Mouse (Mus musculus) left cerebral cortex, adult 2 months (tissue): Measurements from ENCODE around the gene Ndufb5. TPM values are rescaled to one million over a fixed set of nuclear protein-coding genes. Genes with fewer than 3 reads are reported as not detected.
"Not testable (repeated sequence)": the region's sequence is repeated elsewhere in the genome, so short reads cannot be mapped to it uniquely, and the experiment has no call there.

ENCODE experiments used
- DNase-seq, 2 experiments: peaks; one replicate each; pipeline ENCODE4 v3.0.0; 2021 to 2022; ENCODE audit warnings: low spot score in 2 of 2, mixed read lengths in 1 of 2; ENCODE audit errors: extremely low spot score in 1 of 2
- H3K27ac ChIP-seq: fragments of 200-600 bp; 2 replicates; pipeline ENCODE4 v1.8.1; 2022
- H3K4me3 ChIP-seq: fragments of 200-600 bp; 2 replicates; pipeline ENCODE4 v1.8.1; 2022
- CTCF ChIP-seq: fragments of 200-600 bp; IDR thresholded peaks from 2 replicates; pipeline ENCODE4 v1.8.1; 2022; ENCODE audit warnings: antibody characterized with exemption, mild to moderate bottlenecking, moderate library complexity
- intact Hi-C: fragments of 180-260 bp; cut with DNase I; formaldehyde crosslinking; loops from one replicate; pipeline ENCODE4 v1.15.1; 2025
- total RNA-seq, 2 experiments: library from RNA; stranded (reverse); gene quantifications; 2 replicates each; pipeline ENCODE4 v1.2.3; 2021

Gene Ndufb5
- total RNA-seq, 2 experiments from 2014 or later, result 198 to 210 TPM

DNA sequence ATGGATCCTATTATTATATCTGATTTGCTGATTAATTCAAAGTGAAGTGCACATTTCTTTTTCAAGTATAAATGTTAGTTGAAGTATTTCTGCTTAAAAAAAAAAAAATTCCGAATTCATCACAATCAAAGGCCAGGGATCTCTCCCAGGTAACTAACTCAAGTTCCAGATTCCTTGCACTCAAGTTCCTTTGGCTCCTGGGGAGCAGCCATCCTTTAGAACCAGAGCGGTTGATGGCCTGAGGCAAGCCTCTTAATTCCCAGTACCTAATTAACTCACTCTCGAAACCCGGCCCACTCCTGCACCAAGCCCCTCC, 28.8 kb upstream of the Ndufb5 start:
- TF ChIP-seq CTCF, result no peak
- no peak overlapping the region for H3K27ac ChIP-seq
- no peak for DNase-seq

DNA sequence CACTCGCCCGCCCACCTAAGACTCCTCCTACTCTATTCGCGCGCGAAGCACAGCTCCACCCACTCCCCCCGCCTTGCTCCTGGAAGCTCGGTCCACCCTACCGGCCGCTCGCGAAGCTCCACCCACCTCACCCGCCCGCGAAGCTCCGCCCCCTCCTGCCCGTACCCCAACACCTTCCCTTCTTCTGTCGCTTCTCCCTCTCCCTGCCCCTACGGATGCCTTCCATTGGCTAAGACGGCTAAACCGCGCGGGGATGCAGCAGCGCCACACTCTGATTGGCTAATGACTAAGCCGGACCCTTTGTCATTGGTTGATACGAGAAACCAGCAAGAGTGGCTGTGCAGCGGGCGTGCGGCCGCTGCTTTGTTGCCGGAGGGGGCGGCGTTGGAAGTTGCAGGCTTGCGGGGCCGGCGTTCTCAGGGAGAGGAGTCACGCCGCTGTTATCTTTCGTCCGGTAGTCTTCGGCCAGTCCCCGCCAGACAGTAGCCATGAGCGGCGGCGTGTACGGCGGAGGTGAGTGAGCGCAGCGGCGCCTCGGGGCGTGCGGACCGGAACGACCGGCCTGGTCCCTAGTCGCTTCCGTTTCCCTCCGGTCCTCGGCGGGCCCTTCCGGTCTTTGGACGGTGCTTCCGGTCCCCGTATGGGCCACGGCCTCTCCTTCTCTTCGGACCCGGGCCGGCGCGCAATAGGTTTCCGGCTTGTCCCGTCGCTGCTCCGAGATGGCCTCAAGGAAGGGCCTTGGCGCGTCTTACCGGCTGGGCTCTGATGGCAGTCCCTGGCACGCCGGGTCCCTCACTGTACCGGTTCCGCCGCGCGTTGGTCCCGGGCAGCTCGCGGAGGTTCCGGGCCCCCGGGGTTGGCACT, 28.2 kb upstream of the Ndufb5 start:
- DNase-seq, result peak; percentile 94 to 97
- H3K4me3 ChIP-seq, result peak overlapping the region; percentile 77
- intact Hi-C loops, result loop anchor here (2.0 kb wide), 1 partner anchor 28 kb away; the partner anchor contains the start of genes Mrpl47 and Ndufb5
- peak; percentile 23 for TF ChIP-seq CTCF
- H3K27ac ChIP-seq, result peak overlapping the region; percentile 73

More for the DNA sequence above, 28.8 kb upstream of the Ndufb5 start:
- peak overlapping the region; percentile 77 for H3K4me3 ChIP-seq
- intact Hi-C loops, result loop anchor here (2.0 kb wide), 1 partner anchor 29 kb away; the partner anchor contains the start of genes Mrpl47 and Ndufb5

DNA sequence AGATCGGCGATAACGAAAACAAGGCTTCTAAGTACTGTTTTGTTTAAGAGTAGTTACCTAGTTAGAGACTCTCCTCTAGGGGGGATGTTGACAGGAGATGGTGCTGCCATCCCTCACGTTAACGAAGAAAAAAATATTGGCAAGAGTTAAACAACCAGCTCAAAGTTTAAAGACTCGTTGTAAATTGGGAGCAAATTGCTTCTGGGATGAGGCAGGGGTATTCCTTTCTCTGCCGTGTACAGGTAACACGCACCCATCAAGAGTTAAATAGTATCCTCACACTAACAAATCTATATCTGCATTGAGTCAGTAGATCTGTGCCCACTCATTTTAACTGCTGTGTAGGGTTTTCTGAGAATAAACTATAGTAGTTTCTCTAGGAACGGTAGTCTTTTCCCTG, 27.4 kb upstream of the Ndufb5 start:
- no peak for DNase-seq
- H3K4me3 ChIP-seq, result peak overlapping the region; percentile 77
- intact Hi-C loops, result loop anchor here (2.0 kb wide), 1 partner anchor 27 kb away; the partner anchor contains the start of genes Mrpl47 and Ndufb5
- no peak for TF ChIP-seq CTCF
- H3K27ac ChIP-seq, result peak overlapping the region; percentile 73

DNA sequence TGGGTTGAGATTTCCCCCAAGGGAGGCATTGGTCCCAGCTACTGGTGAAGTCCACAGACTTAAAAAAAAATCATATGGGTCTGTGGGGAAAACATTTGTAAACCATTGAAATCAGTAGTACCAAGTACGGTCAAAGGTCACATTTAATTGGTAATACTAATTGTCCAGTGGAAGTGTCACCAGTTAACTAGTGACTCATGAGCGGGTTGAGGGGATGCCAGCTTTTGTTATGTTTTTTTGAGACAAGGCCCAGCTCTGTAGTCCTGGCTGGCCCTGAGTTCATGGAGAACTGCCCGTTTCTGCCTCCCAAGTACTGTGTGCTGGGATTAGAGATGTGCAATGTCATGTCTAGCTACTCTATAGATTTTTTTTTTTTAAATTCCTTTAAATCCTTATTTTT, 23.1 kb upstream of the Ndufb5 start:
- intact Hi-C loops, result loop anchor here (2.0 to 10.0 kb wide), 2 partner anchors 15 to 259 kb away; no protein-coding TSS in a partner anchor
- TF ChIP-seq CTCF, result no peak
- no peak overlapping the region for H3K4me3 ChIP-seq
- no peak for DNase-seq
- no peak overlapping the region for H3K27ac ChIP-seq

DNA sequence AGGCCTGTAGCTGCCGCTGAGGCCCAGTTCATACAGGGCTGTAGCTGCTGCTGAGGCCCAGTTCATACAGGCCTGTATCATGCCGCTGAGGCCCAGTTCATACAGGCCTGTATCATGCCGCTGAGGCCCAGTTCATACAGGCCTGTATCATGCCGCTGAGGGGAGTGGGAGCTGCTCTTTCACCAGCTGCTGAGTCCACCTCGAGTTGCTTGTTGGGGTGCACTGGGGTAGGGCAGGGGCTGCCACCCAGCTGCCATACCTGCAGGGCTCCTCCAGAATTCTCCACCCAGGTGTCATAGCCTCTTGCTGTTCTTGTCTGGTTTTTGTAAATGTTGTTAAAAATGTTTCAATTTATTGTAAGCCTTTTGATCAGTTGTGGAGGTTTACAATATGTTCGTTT, 19.4 kb upstream of the Ndufb5 start:
- intact Hi-C loops, result loop anchor here (10.0 kb wide), 1 partner anchor 263 kb away; no protein-coding TSS in a partner anchor
- DNase-seq, H3K4me3 ChIP-seq, H3K27ac ChIP-seq: not testable (repeated sequence)

DNA sequence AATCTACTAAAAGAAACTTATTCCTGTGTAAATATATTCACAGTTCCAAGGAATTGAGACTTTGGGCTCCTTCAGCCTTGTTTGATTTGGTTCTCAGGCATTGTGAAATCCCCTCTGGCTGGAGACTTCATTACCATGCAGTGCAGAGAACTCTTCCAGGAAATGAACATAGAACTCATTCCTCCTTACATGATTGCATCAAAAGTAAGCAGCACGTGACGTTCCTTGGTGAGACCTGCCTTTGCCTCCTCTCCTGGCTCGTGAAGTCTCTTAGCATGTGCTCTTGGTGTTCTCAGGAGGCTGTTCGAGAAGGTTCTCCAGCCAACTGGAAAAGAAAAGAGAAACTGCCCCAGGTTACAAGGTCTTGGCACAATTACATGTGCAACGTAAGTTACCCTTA, 18.5 kb upstream of the Ndufb5 start:
- no peak for DNase-seq
- Histone ChIP-seq H3K27ac (no peak overlapping the region), H3K4me3 (no peak overlapping the region)
- TF ChIP-seq CTCF, result no peak
- intact Hi-C loops, result loop anchor here (10.0 kb wide), 1 partner anchor 263 kb away; no protein-coding TSS in a partner anchor

DNA sequence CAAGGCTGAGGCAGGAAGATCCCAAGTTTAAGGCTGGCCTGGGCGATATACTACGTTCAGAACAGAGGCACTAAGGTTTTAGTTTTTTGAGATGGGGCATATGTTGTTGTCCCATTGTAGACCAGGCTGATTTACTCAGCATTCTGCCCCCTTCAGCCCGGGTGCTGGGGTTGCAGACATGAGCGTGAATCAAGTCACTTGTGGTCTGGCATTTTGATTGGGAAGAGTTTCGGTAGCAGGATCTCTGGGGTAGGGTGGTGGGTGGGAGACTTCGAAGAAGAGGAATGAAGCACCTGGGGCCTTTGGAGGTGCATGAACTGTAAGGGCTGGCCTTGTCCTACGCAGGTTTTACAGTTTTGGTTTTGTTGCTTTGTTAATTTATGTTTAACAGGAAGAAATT, 12.6 kb upstream of the Ndufb5 start:
- no peak for TF ChIP-seq CTCF
- intact Hi-C loops, result no loop called here
- no peak for DNase-seq
- no peak overlapping the region for H3K27ac ChIP-seq
- H3K4me3 ChIP-seq, result no peak overlapping the region

DNA sequence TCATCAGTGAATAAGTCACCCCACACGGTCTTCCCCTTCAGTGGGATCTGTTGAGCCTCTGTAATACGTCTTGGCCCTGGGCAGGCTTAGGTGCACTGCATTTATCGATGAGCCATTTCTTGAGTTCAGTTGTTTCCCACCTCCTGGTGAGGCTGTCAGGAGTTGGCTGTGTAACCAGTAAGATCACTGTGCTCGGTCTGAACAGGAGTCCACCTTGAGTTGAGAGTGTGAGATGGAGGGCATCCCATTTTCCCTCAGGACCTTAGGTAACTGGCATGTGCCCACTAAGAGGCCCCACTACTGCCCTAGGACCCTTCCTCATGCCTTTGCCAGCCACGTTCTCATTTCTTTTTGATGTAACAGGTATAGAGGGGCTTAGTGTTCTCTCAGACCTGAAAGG, 10.8 kb upstream of the Ndufb5 start:
- TF ChIP-seq CTCF, result no peak
- H3K27ac ChIP-seq, result no peak overlapping the region
- intact Hi-C loops, result no loop called here
- H3K4me3 ChIP-seq, result no peak overlapping the region
- DNase-seq, result no peak

DNA sequence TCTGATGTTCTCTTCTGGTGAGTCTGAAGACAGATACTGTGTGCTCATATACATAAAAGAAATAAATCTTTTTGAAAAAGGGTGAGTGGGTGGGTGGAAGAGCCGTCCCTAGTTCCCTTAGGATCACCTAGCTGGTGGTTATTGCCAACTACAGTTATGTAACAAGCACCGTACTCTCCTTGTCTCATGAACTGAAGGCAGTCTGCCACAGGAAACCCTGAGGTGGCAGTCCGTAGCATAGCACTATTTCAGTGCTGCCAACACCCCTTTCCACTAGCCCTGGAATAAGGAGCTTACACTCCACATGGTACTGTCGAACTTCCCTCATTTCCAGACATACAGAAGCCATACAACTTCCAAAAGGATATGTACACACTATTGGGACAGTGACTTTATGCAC, 8.9 kb upstream of the Ndufb5 start:
- Histone ChIP-seq H3K4me3 (no peak overlapping the region), H3K27ac (no peak overlapping the region)
- no peak for TF ChIP-seq CTCF
- intact Hi-C loops, result loop anchor here (2.0 kb wide), 1 partner anchor 13 kb away; no protein-coding TSS in a partner anchor
- no peak for DNase-seq

DNA sequence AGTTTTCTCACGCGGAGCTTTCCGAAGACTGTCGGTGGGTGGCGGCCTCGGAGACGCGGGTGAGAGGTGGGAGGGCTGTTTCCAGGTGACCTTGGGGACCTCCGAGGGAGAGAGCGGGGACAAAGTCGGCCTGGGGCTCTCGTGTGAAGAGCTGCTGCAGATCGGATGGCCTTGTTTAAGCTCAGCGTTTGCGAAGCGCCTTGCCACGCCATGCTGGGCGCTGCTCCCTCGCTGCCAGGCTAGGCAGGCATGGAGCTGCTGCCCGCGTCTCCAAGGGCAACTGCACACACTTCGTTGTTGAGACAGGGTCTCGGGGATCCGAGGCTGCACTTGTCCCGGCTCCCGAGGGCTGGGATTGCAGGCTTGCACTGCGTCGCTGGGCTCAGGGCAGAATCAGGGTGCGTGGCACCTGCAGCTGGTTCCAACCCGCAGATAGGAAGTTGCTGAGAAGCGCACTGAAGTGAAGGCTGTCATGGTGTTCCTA, 424 bp downstream of the Ndufb5 start, which contains the start of gene Mrpl47:
TSS of gene Mrpl47 (minus strand) at position 434 of the 484 bp plus-strand sequence.
- no peak; the same call in 1 of the 2 replicates for TF ChIP-seq CTCF
- intact Hi-C loops, result loop anchor here (2.0 kb wide), 3 partner anchors 28 to 1062 kb away; partner anchors contain the start of genes Ttc14 and Usp13
- DNase-seq, result no peak
- Histone ChIP-seq H3K4me3 (peak within 1 kb of the TSS; percentile 96), H3K27ac (peak within 1 kb of the TSS; percentile 98)

DNA sequence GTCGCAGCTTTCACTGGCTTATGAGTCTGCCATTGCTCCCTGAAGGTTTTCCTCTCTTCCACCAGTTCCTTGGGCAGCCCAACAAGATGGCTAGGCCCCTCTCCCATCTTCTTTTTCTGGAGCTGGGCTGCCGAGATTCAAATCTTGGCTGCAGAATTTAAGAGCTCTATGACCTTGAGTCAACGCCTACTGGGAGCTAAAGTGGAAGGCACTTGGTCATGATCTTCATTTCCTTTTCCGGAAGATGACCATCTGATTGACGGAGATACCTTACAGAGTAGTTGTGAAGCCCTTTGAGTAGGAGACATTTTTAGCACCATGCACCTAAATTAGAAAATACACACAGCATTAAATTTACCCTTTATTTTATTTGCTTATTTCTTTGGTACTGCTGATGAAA, 1.8 kb downstream of the Ndufb5 start:
- no peak for DNase-seq
- TF ChIP-seq CTCF, result no peak
- Histone ChIP-seq H3K27ac (no peak overlapping the region), H3K4me3 (no peak overlapping the region)
- intact Hi-C loops, result no loop called here

DNA sequence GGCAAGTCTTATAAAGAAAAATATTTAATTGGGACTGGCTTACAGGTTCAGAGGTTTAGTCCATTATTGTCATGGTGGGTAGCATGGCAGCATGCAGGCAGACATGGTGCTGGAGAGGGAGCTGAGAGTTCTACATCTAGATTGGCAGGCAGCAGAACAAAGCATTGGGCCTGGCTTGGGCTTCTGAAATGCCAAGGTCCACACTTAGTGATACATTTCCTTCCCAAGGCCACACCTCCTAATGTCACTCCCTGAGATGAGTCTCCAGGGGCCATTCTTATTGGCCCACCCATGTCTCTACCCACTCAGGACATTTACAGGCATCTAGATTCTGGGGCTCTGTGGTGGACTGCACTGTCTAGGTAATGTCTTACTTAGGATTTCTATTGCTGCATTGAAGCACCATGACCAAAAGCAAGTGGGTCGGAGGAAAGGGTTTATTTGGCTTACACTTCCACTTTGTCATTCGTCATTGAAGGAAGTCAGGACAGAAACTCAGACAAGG, 5.5 kb downstream of the Ndufb5 start:
- intact Hi-C loops, result no loop called here
- Histone ChIP-seq H3K4me3 (no peak overlapping the region), H3K27ac (no peak overlapping the region)
- no peak for TF ChIP-seq CTCF
- no peak for DNase-seq
